Mouse (Mus musculus) thymus, adult 2 months (tissue): ENCODE results near the gene Itgb4.

Experiments used
- CTCF ChIP-seq: fragments of 200-500 bp; IDR thresholded peaks from 2 replicates; pipeline ENCODE4 v1.5.1; 2012; ENCODE audit warnings: mild to moderate bottlenecking, control low read depth, low read length, moderate library complexity, borderline replicate concordance; ENCODE audit not compliant: control insufficient read depth, poor library complexity, insufficient read depth; ENCODE audit errors: extremely low read depth
- POLR2A ChIP-seq: fragments of 200-500 bp; IDR thresholded peaks from 2 replicates; pipeline ENCODE4 v1.6.1; 2012; ENCODE audit warnings: mild to moderate bottlenecking, low read length, control low read depth, moderate library complexity; ENCODE audit not compliant: control insufficient read depth, poor library complexity, insufficient read depth; ENCODE audit errors: extremely low read depth

GRCm38 (mm10) chr11:116053510-116054229 is 79.2 kb downstream of the Itgb4 start:
- TF ChIP-seq CTCF, result no peak
- no peak for TF ChIP-seq POLR2A
